Mouse (Mus musculus) neural tube, embryonic 12.5 days (tissue): ENCODE measurements around the gene Amd1. TPM values are rescaled to one million over a fixed set of nuclear protein-coding genes. Genes with fewer than 3 reads are reported as not detected.

Source experiments
- ATAC-seq: fragments of 200-750 bp; cut with Nextera tagmentation; 2 replicates; pipeline ENCODE4 v1.8.0; 2017; ENCODE audit warnings: low read depth, mild to moderate bottlenecking, moderate TSS enrichment, moderate library complexity; ENCODE audit not compliant: low FRiP score
- H3K27ac ChIP-seq: fragments of 300-500 bp; sonication (generic); 2 replicates; pipeline ENCODE4 v1.5.1; 2016
- H3K27me3 ChIP-seq: fragments of 300-500 bp; sonication (generic); replicated peaks from 2 replicates; pipeline ENCODE4 v1.6.1; 2016; ENCODE audit warnings: mild to moderate bottlenecking
- H3K36me3 ChIP-seq: fragments of 300-500 bp; sonication (generic); 2 replicates; pipeline ENCODE4 v1.6.1; 2016; ENCODE audit warnings: mild to moderate bottlenecking
- H3K4me1 ChIP-seq: fragments of 300-500 bp; sonication (generic); 2 replicates; pipeline ENCODE4 v1.6.1; 2016
- H3K4me2 ChIP-seq: fragments of 300-500 bp; sonication (generic); replicated peaks from 2 replicates; pipeline ENCODE4 v1.6.1; 2016; ENCODE audit warnings: mild to moderate bottlenecking
- H3K4me3 ChIP-seq: fragments of 300-500 bp; sonication (generic); 2 replicates; pipeline ENCODE4 v1.5.1; 2016
- H3K9ac ChIP-seq: fragments of 300-500 bp; sonication (generic); 2 replicates; pipeline ENCODE4 v1.6.1; 2016; ENCODE audit warnings: mild to moderate bottlenecking
- H3K9me3 ChIP-seq: fragments of 300-500 bp; sonication (generic); 2 replicates; pipeline ENCODE4 v1.6.1; 2016; ENCODE audit warnings: mild to moderate bottlenecking
- WGBS: fragments of 180-500 bp; shearing (Covaris S2); methylation state at CpG from one replicate; pipeline ENCODE4 v1.1.7; 2016; 5-methylcytosine and 5-hydroxymethylcytosine counted together
- polyA plus RNA-seq: library from polyadenylated mRNA; unstranded; fragments of >200 nt; fragmentation: Nextera tagmentation; extraction: Ambion mirVana; gene quantifications from 2 replicates; pipeline ENCODE4 v1.2.1, GENCODE M21; 2016

Amd1 gene
- polyA plus RNA-seq, 1 experiment from 2014 or later: 52.4 TPM

- no peaks in the 10 kb centered on the region for H3K27me3 ChIP-seq
- no peak overlapping the region for H3K27ac ChIP-seq
- no peaks in the 10 kb centered on the region for H3K9me3 ChIP-seq
- ATAC-seq: no peak
- peaks cover 21% of the 10 kb centered on the region for H3K36me3 ChIP-seq
- whole genome bisulfite sequencing: 87% methylated on average over 1 of the region's 1 CpGs
- no peak overlapping the region for H3K4me3 ChIP-seq
- no peaks in the 10 kb centered on the region for H3K4me1 ChIP-seq
- no peak overlapping the region for H3K4me2 ChIP-seq
- H3K9ac ChIP-seq: no peak overlapping the region
These were observed 16.4 kb downstream of the Amd1 start for GRCm38 (mm10) chr10:40285571-40285970.

GRCm38 (mm10) chr10:40284997-40285396 is 17.0 kb downstream of the Amd1 start:
- Histone ChIP-seq H3K27ac (no peak overlapping the region), H3K4me2 (no peak overlapping the region), H3K27me3 (no peaks in the 10 kb centered on the region), H3K9ac (no peak overlapping the region), H3K9me3 (no peaks in the 10 kb centered on the region), H3K36me3 (peaks cover 20% of the 10 kb centered on the region), H3K4me3 (no peak overlapping the region), H3K4me1 (no peaks in the 10 kb centered on the region)
- ATAC-seq: no peak
- 93% methylated on average over 3 of the region's 3 CpGs for WGBS

GRCm38 (mm10) chr10:40284179-40284831 is 17.7 kb downstream of the Amd1 start:
- no peak overlapping the region for H3K4me3 ChIP-seq
- WGBS: 75% methylated on average over 10 of the region's 10 CpGs
- H3K4me2 ChIP-seq: no peak overlapping the region
- H3K9me3 ChIP-seq: no peaks in the 10 kb centered on the region
- no peaks in the 10 kb centered on the region for H3K4me1 ChIP-seq
- no peaks in the 10 kb centered on the region for H3K27me3 ChIP-seq
- H3K9ac ChIP-seq: no peak overlapping the region
- no peak overlapping the region for H3K27ac ChIP-seq
- peaks cover 20% of the 10 kb centered on the region for H3K36me3 ChIP-seq
- ATAC-seq: peak; percentile 29; the same call in 1 of the 2 replicates

GRCm38 (mm10) chr10:40283636-40284035 is 18.4 kb downstream of the Amd1 start:
- Histone ChIP-seq H3K4me2 (no peak overlapping the region), H3K36me3 (peaks cover 20% of the 10 kb centered on the region), H3K4me1 (no peaks in the 10 kb centered on the region), H3K27me3 (no peaks in the 10 kb centered on the region), H3K27ac (no peak overlapping the region), H3K9ac (no peak overlapping the region), H3K4me3 (no peak overlapping the region), H3K9me3 (no peaks in the 10 kb centered on the region)
- WGBS: 94% methylated on average over 9 of the region's 9 CpGs
- ATAC-seq: no peak

GRCm38 (mm10) chr10:40281565-40281964 is 20.4 kb downstream of the Amd1 start:
- no peak overlapping the region for H3K4me3 ChIP-seq
- H3K9ac ChIP-seq: no peak overlapping the region
- no peak for ATAC-seq
- no peak overlapping the region for H3K4me2 ChIP-seq
- peaks cover 13% of the 10 kb centered on the region for H3K36me3 ChIP-seq
- 95% methylated on average over 2 of the region's 2 CpGs for WGBS
- H3K27me3 ChIP-seq: no peaks in the 10 kb centered on the region
- no peak overlapping the region for H3K27ac ChIP-seq
- no peaks in the 10 kb centered on the region for H3K9me3 ChIP-seq
- H3K4me1 ChIP-seq: no peaks in the 10 kb centered on the region

- ATAC-seq: no peak
- H3K9me3 ChIP-seq: no peaks in the 10 kb centered on the region
- H3K27me3 ChIP-seq: no peaks in the 10 kb centered on the region
- H3K9ac ChIP-seq: no peak overlapping the region
- no peaks in the 10 kb centered on the region for H3K4me1 ChIP-seq
- H3K36me3 ChIP-seq: no peaks in the 10 kb centered on the region
- no peak overlapping the region for H3K27ac ChIP-seq
- H3K4me3 ChIP-seq: no peak overlapping the region
- no peak overlapping the region for H3K4me2 ChIP-seq
- WGBS: 68% methylated on average over 5 of the region's 5 CpGs
These were observed 23.7 kb downstream of the Amd1 start for GRCm38 (mm10) chr10:40278317-40278716.

GRCm38 (mm10) chr10:40275991-40276390 is 26.0 kb downstream of the Amd1 start:
- H3K36me3 ChIP-seq: no peaks in the 10 kb centered on the region
- H3K9ac ChIP-seq: no peak overlapping the region
- no peak overlapping the region for H3K4me3 ChIP-seq
- no peaks in the 10 kb centered on the region for H3K27me3 ChIP-seq
- H3K4me2 ChIP-seq: no peak overlapping the region
- no peaks in the 10 kb centered on the region for H3K4me1 ChIP-seq
- ATAC-seq: no peak
- 67% methylated on average over 7 of the region's 7 CpGs for WGBS
- no peak overlapping the region for H3K27ac ChIP-seq
- no peaks in the 10 kb centered on the region for H3K9me3 ChIP-seq

- Histone ChIP-seq H3K9me3 (no peaks in the 10 kb centered on the region), H3K4me1 (no peaks in the 10 kb centered on the region), H3K36me3 (no peaks in the 10 kb centered on the region), H3K9ac (no peak overlapping the region), H3K4me3 (no peak overlapping the region), H3K4me2 (no peak overlapping the region), H3K27me3 (no peaks in the 10 kb centered on the region), H3K27ac (no peak overlapping the region)
- ATAC-seq: no peak
- 83% methylated on average over 5 of the region's 5 CpGs for WGBS
These were observed 28.0 kb downstream of the Amd1 start for GRCm38 (mm10) chr10:40273938-40274337.

GRCm38 (mm10) chr10:40271216-40271615 is 30.8 kb downstream of the Amd1 start:
- no peak for ATAC-seq
- Histone ChIP-seq H3K27ac (no peak overlapping the region), H3K4me1 (no peaks in the 10 kb centered on the region), H3K36me3 (no peaks in the 10 kb centered on the region), H3K4me2 (no peak overlapping the region), H3K9ac (no peak overlapping the region), H3K4me3 (no peak overlapping the region), H3K9me3 (no peaks in the 10 kb centered on the region), H3K27me3 (no peaks in the 10 kb centered on the region)
- 87% methylated on average over 3 of the region's 3 CpGs for WGBS

- no peak overlapping the region for H3K4me2 ChIP-seq
- no peaks in the 10 kb centered on the region for H3K27me3 ChIP-seq
- no peaks in the 10 kb centered on the region for H3K4me1 ChIP-seq
- H3K4me3 ChIP-seq: no peak overlapping the region
- 83% methylated on average over 3 of the region's 3 CpGs for WGBS
- H3K27ac ChIP-seq: no peak overlapping the region
- no peak overlapping the region for H3K9ac ChIP-seq
- H3K9me3 ChIP-seq: no peaks in the 10 kb centered on the region
- no peak for ATAC-seq
- no peaks in the 10 kb centered on the region for H3K36me3 ChIP-seq
These were observed 37.1 kb downstream of the Amd1 start for GRCm38 (mm10) chr10:40264920-40265319.

GRCm38 (mm10) chr10:40263691-40264090 is 38.3 kb downstream of the Amd1 start:
- Histone ChIP-seq H3K9me3 (no peaks in the 10 kb centered on the region), H3K27me3 (no peaks in the 10 kb centered on the region), H3K36me3 (no peaks in the 10 kb centered on the region), H3K4me2 (no peak overlapping the region), H3K9ac (no peak overlapping the region), H3K27ac (no peak overlapping the region), H3K4me3 (no peak overlapping the region), H3K4me1 (no peaks in the 10 kb centered on the region)
- 88% methylated on average over 4 of the region's 4 CpGs for WGBS
- ATAC-seq: no peak

GRCm38 (mm10) chr10:40262200-40262599 is 39.8 kb downstream of the Amd1 start:
- ATAC-seq: no peak

GRCm38 (mm10) chr10:40260305-40260704 is 41.7 kb downstream of the Amd1 start:
- no peaks in the 10 kb centered on the region for H3K36me3 ChIP-seq
- no peak overlapping the region for H3K4me3 ChIP-seq
- H3K4me2 ChIP-seq: no peak overlapping the region
- H3K4me1 ChIP-seq: no peaks in the 10 kb centered on the region
- H3K27ac ChIP-seq: no peak overlapping the region
- no peaks in the 10 kb centered on the region for H3K27me3 ChIP-seq
- no peaks in the 10 kb centered on the region for H3K9me3 ChIP-seq
- no peak for ATAC-seq
- H3K9ac ChIP-seq: no peak overlapping the region
- WGBS: 48% methylated on average over 5 of the region's 5 CpGs

More at GRCm38 (mm10) chr10:40262200-40262599, 39.8 kb downstream of the Amd1 start:
- H3K27ac ChIP-seq: no peak overlapping the region
- no peak overlapping the region for H3K4me2 ChIP-seq
- H3K9me3 ChIP-seq: no peaks in the 10 kb centered on the region
- H3K4me1 ChIP-seq: no peaks in the 10 kb centered on the region
- H3K4me3 ChIP-seq: no peak overlapping the region
- H3K36me3 ChIP-seq: no peaks in the 10 kb centered on the region
- WGBS: 96% methylated on average over 6 of the region's 6 CpGs
- no peak overlapping the region for H3K9ac ChIP-seq
- no peaks in the 10 kb centered on the region for H3K27me3 ChIP-seq
